10 mouse cellular contexts compared by ENCODE assay signal in genomic region chr19:45542061-45542460, GRCm38 (mm10). TPM values are rescaled to one million over a fixed set of nuclear protein-coding genes. Genes with fewer than 3 reads are reported as not detected.
DNase-seq lines count a peak whose midpoint lies in the region; ATAC-seq and TF ChIP-seq lines count a peak whose summit lies in the region.
"Had no signal": no experiment of that assay in that cellular context is flagged by ENCODE, and none has a peak within 500 bp of the region (broad histone marks: within the 10 kb centered on the region; RNA-seq: fewer than 3 reads in every experiment).

No protein-coding gene starts in this region.

- no peak for TF ChIP-seq CTCF in heart, postnatal 0 days (IDR thresholded peaks at IDR 0.05; ENCODE audit: low read depth)

- no peak overlapping the region; the same call in 1 of the 2 replicates for H3K4me3 ChIP-seq in heart, postnatal 0 days (ENCODE audit: low read depth, low read length)
- H3K4me3 ChIP-seq in hindbrain, embryonic 12.5 days: peak overlapping the region; percentile 37
- peak overlapping the region; percentile 43 for H3K4me3 ChIP-seq in midbrain, embryonic 13.5 days (replicated peaks)

- TF ChIP-seq EP300 in heart, postnatal 0 days (IDR thresholded peaks at IDR 0.05; ENCODE audit: low read depth): no peak

- no peaks in the 10 kb centered on the region for H3K9me3 ChIP-seq in heart, postnatal 0 days (replicated peaks; ENCODE audit: control insufficient read depth, low read length)
- H3K9me3 ChIP-seq in hindbrain, embryonic 12.5 days (replicated peaks): no peaks in the 10 kb centered on the region
- no peaks in the 10 kb centered on the region for H3K9me3 ChIP-seq in midbrain, embryonic 13.5 days

- H3K27me3 ChIP-seq in heart, postnatal 0 days (ENCODE audit: control insufficient read depth, insufficient read depth, low read length): peaks cover 52% of the 10 kb centered on the region
- H3K27me3 ChIP-seq in hindbrain, embryonic 12.5 days: peaks cover 82% of the 10 kb centered on the region
- H3K27me3 ChIP-seq in midbrain, embryonic 13.5 days: peaks cover 85% of the 10 kb centered on the region

- no peak for ATAC-seq in heart, postnatal 0 days (ENCODE audit: insufficient read depth, low read depth)
- no peak for ATAC-seq in hindbrain, embryonic 12.5 days (ENCODE audit: low FRiP score)
- ATAC-seq in midbrain, embryonic 13.5 days: no peak
- ATAC-seq: Patski had no signal

- no peak overlapping the region for H3K9ac ChIP-seq in heart, postnatal 0 days (replicated peaks; ENCODE audit: low read depth, low read length)
- peak overlapping the region; percentile 56; the same call in 1 of the 2 replicates for H3K9ac ChIP-seq in hindbrain, embryonic 12.5 days
- H3K9ac ChIP-seq in midbrain, embryonic 13.5 days (replicated peaks): peak overlapping the region; percentile 66

- H3K4me2 ChIP-seq in heart, postnatal 0 days (ENCODE audit: low read depth, low read length): peak overlapping the region; percentile 68
- H3K4me2 ChIP-seq in hindbrain, embryonic 12.5 days (replicated peaks): peak overlapping the region; percentile 73
- peak overlapping the region; percentile 67 for H3K4me2 ChIP-seq in midbrain, embryonic 13.5 days (replicated peaks)

- DNase-seq in heart, postnatal 0 days (ENCODE audit: low spot score): no peak
- DNase-seq in heart, postnatal 25 days (ENCODE audit: low spot score): no peak
- peak; percentile 41 for DNase-seq in R1 (ENCODE audit: low read depth, low spot score)
- no peak for DNase-seq in thymus, postnatal 4 days
- no peak for DNase-seq in layer of hippocampus, postnatal 10 days (ENCODE audit: low spot score in 2 of 2)
- DNase-seq in c-Kit-positive CD71-positive TER-119-positive erythroid progenitor cells, embryonic 14.5 days (ENCODE audit: low spot score): no peak

- peaks cover 7% of the 10 kb centered on the region; the same call in 1 of the 2 replicates for H3K4me1 ChIP-seq in heart, postnatal 0 days (ENCODE audit: control insufficient read depth, insufficient read depth)
- H3K4me1 ChIP-seq in hindbrain, embryonic 12.5 days: peaks cover 35% of the 10 kb centered on the region
- peaks cover 26% of the 10 kb centered on the region for H3K4me1 ChIP-seq in midbrain, embryonic 13.5 days (replicated peaks)

- 30% methylated on average over 3 of the region's 3 CpGs for WGBS in heart, postnatal 0 days
- WGBS in hindbrain, embryonic 12.5 days: 11% methylated on average over 3 of the region's 3 CpGs
- WGBS in midbrain, embryonic 13.5 days: 14% methylated on average over 3 of the region's 3 CpGs

- intact Hi-C loops in heart, postnatal 25 days (cut with DNase I): loop anchor here (5.0 kb wide), 1 partner anchor 240 kb away; no protein-coding TSS in a partner anchor

- no peak overlapping the region for H3K27ac ChIP-seq in heart, postnatal 0 days (ENCODE audit: low read depth)
- peak overlapping the region; percentile 79 for H3K27ac ChIP-seq in hindbrain, embryonic 12.5 days
- peak overlapping the region; percentile 11 for H3K27ac ChIP-seq in midbrain, embryonic 13.5 days
- H3K27ac ChIP-seq: macrophage had no signal

- H3K36me3 ChIP-seq in heart, postnatal 0 days (replicated peaks; ENCODE audit: control insufficient read depth, insufficient read depth, low read length): no peaks in the 10 kb centered on the region
- H3K36me3 ChIP-seq in hindbrain, embryonic 12.5 days: no peaks in the 10 kb centered on the region
- no peaks in the 10 kb centered on the region for H3K36me3 ChIP-seq in midbrain, embryonic 13.5 days

RNA-seq across cellular contexts. Expression of gene Poll, which starts 18.3 kb away (rescaled TPM):
- total RNA-seq in heart, postnatal 0 days (2014; rRNA removed; ENCODE audit: low replicate concordance): 12.7 and 16.1 TPM in 2 replicates
- polyA plus RNA-seq in heart, postnatal 0 days (2015; fragmentation: Nextera tagmentation; extraction: Ambion mirVana): 9.3 and 11.0 TPM in 2 replicates
- total RNA-seq in heart, postnatal 25 days (2021): 10 to 100 TPM in 1 of 2 experiments, 1 to 10 TPM in 1; 9.3 to 10.2 TPM
- 14.9 and 16.5 TPM in 2 replicates for polyA plus RNA-seq in hindbrain, embryonic 12.5 days (2016; fragmentation: Nextera tagmentation; extraction: Ambion mirVana)
- 15.8 and 16.6 TPM in 2 replicates for polyA plus RNA-seq in midbrain, embryonic 13.5 days (2015; fragmentation: Nextera tagmentation; extraction: Ambion mirVana)
- 1 to 10 TPM; 6.9 to 8.8 TPM for total RNA-seq in layer of hippocampus, postnatal 10 days (2021)

RNA-seq across cellular contexts. Expression of gene Gm17018, which starts 18.4 kb away (rescaled TPM):
- 7.3 and 33.1 TPM in 2 replicates for total RNA-seq in heart, postnatal 0 days (2014; rRNA removed; ENCODE audit: low replicate concordance)
- 31.0 and 32.4 TPM in 2 replicates for polyA plus RNA-seq in heart, postnatal 0 days (2015; fragmentation: Nextera tagmentation; extraction: Ambion mirVana)
- 10 to 100 TPM; 19.5 to 21.5 TPM for total RNA-seq in heart, postnatal 25 days (2021)
- 56.1 and 63.0 TPM in 2 replicates for polyA plus RNA-seq in hindbrain, embryonic 12.5 days (2016; fragmentation: Nextera tagmentation; extraction: Ambion mirVana)
- polyA plus RNA-seq in midbrain, embryonic 13.5 days (2015; fragmentation: Nextera tagmentation; extraction: Ambion mirVana): 50.0 and 57.1 TPM in 2 replicates
- 10 to 100 TPM; 55.6 to 56.4 TPM for total RNA-seq in layer of hippocampus, postnatal 10 days (2021)
